ENCODE assay signal across 7 mouse cellular contexts in the genomic region with DNA sequence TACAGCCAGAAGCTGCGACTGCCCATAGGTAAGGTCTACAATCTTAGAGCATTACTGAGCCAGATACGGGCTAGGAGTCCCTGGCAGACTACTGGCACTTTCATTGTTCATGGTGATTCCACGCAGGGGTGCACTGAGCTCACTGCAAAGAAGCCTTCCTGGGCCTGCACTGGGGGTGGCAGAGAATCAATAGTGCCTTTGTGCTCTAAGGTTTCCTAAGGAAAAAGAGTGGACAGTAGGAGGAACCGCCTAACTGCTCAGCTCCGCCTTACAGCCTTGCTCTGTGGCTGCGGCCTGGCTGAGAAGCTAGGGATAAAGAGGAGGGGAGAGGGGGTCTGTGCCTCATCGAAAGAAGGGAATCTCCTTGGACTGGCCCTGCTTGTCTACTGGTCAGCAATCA. TPM values are rescaled to one million over a fixed set of nuclear protein-coding genes. Genes with fewer than 3 reads are reported as not detected.
DNase-seq lines count a peak whose midpoint lies in the region; ATAC-seq and TF ChIP-seq lines count a peak whose summit lies in the region.

A gene (plus strand): TSS at position 301 of the 400 bp plus-strand sequence.

- H3K4me2 ChIP-seq in lung, embryonic 14.5 days: peak within 1 kb of the TSS; percentile 92
- H3K4me2 ChIP-seq in forebrain, embryonic 16.5 days (ENCODE audit: low read length): peak within 1 kb of the TSS; percentile 83
- peak within 1 kb of the TSS; percentile 92 for H3K4me2 ChIP-seq in limb, embryonic 15.5 days
- H3K4me2 ChIP-seq in stomach, embryonic 15.5 days: peak within 1 kb of the TSS; percentile 88

- peak within 1 kb of the TSS; percentile 65 for H3K9ac ChIP-seq in lung, embryonic 14.5 days
- peak within 1 kb of the TSS; percentile 87 for H3K9ac ChIP-seq in forebrain, embryonic 16.5 days (replicated peaks; ENCODE audit: low read depth, low read length)
- peak within 1 kb of the TSS; percentile 79 for H3K9ac ChIP-seq in limb, embryonic 15.5 days
- H3K9ac ChIP-seq in stomach, embryonic 15.5 days: peak within 1 kb of the TSS; percentile 42; the same call in 1 of the 2 replicates

- H3K4me3 ChIP-seq in lung, embryonic 14.5 days (ENCODE audit: low read depth, low read length): peak within 1 kb of the TSS; percentile 55
- H3K4me3 ChIP-seq in forebrain, embryonic 16.5 days (replicated peaks; ENCODE audit: low read length): peak within 1 kb of the TSS; percentile 60
- H3K4me3 ChIP-seq in limb, embryonic 15.5 days: peak within 1 kb of the TSS; percentile 60
- H3K4me3 ChIP-seq in stomach, embryonic 15.5 days (replicated peaks): peak within 1 kb of the TSS; percentile 51

- TF ChIP-seq CTCF in lung, embryonic 14.5 days (IDR thresholded peaks at IDR 0.05; ENCODE audit: low read depth): no peak

- DNase-seq in lung, embryonic 14.5 days: no peak
- DNase-seq in lung, postnatal 25 days (ENCODE audit: low spot score): no peak
- no peak for DNase-seq in adrenal gland, postnatal 14 days
- DNase-seq in frontal cortex, postnatal 36 days (ENCODE audit: low spot score in 2 of 2): no peak

- 48% methylated on average over 7 of the region's 7 CpGs for WGBS in lung, embryonic 14.5 days
- WGBS in forebrain, embryonic 16.5 days: 32% methylated on average over 7 of the region's 7 CpGs
- WGBS in limb, embryonic 15.5 days: 63% methylated on average over 7 of the region's 7 CpGs
- 52% methylated on average over 7 of the region's 7 CpGs for WGBS in stomach, embryonic 15.5 days

- peaks cover 31% of the 10 kb centered on the region for H3K27me3 ChIP-seq in lung, embryonic 14.5 days (ENCODE audit: insufficient read depth, low read length)
- H3K27me3 ChIP-seq in forebrain, embryonic 16.5 days (replicated peaks; ENCODE audit: control insufficient read depth, insufficient read depth, low read length): 0 out of 2 replicates have a peak, but pooled peaks cover 3% of the 10 kb centered on the region
- peaks cover 18% of the 10 kb centered on the region for H3K27me3 ChIP-seq in limb, embryonic 15.5 days
- no peaks in the 10 kb centered on the region for H3K27me3 ChIP-seq in stomach, embryonic 15.5 days (replicated peaks)

- peaks cover 7% of the 10 kb centered on the region; the same call in 1 of the 2 replicates for H3K4me1 ChIP-seq in lung, embryonic 14.5 days (ENCODE audit: insufficient read depth)
- H3K4me1 ChIP-seq in forebrain, embryonic 16.5 days (replicated peaks; ENCODE audit: control insufficient read depth, insufficient read depth, low read length): peaks cover 5% of the 10 kb centered on the region; the same call in 1 of the 2 replicates
- peaks cover 21% of the 10 kb centered on the region for H3K4me1 ChIP-seq in limb, embryonic 15.5 days
- 0 out of 2 replicates have a peak, but pooled peaks cover 6% of the 10 kb centered on the region for H3K4me1 ChIP-seq in stomach, embryonic 15.5 days

- no peaks in the 10 kb centered on the region for H3K36me3 ChIP-seq in lung, embryonic 14.5 days (ENCODE audit: insufficient read depth)
- H3K36me3 ChIP-seq in forebrain, embryonic 16.5 days (ENCODE audit: control insufficient read depth, insufficient read depth): no peaks in the 10 kb centered on the region
- H3K36me3 ChIP-seq in limb, embryonic 15.5 days: no peaks in the 10 kb centered on the region
- no peaks in the 10 kb centered on the region for H3K36me3 ChIP-seq in stomach, embryonic 15.5 days

- no peak within 1 kb of the TSS for H3K27ac ChIP-seq in lung, embryonic 14.5 days (ENCODE audit: low read depth)
- H3K27ac ChIP-seq in forebrain, embryonic 16.5 days (ENCODE audit: low read length): no peak within 1 kb of the TSS
- H3K27ac ChIP-seq in limb, embryonic 15.5 days: no peak within 1 kb of the TSS
- no peak within 1 kb of the TSS for H3K27ac ChIP-seq in stomach, embryonic 15.5 days

- no peak for ATAC-seq in lung, embryonic 14.5 days (ENCODE audit: insufficient read depth)
- no peak for ATAC-seq in forebrain, embryonic 16.5 days
- ATAC-seq in limb, embryonic 15.5 days (ENCODE audit: insufficient number of reproducible peaks, low FRiP score, low TSS enrichment, low read depth): no peak
- no peak; the same call in 1 of the 2 replicates for ATAC-seq in stomach, embryonic 15.5 days (ENCODE audit: insufficient read depth, low FRiP score, low read depth)

- no peaks in the 10 kb centered on the region for H3K9me3 ChIP-seq in lung, embryonic 14.5 days (ENCODE audit: low read depth, low read length)
- H3K9me3 ChIP-seq in forebrain, embryonic 16.5 days (ENCODE audit: control insufficient read depth, low read length): 0 out of 2 replicates have a peak, but pooled peaks cover 3% of the 10 kb centered on the region
- no peaks in the 10 kb centered on the region for H3K9me3 ChIP-seq in limb, embryonic 15.5 days
- no peaks in the 10 kb centered on the region for H3K9me3 ChIP-seq in stomach, embryonic 15.5 days

RNA-seq across cellular contexts. Expression of the gene that starts here (rescaled TPM):
- polyA plus RNA-seq in lung, embryonic 14.5 days (2014; fragmentation: Nextera tagmentation; extraction: Ambion mirVana): 0.74 and 1.2 TPM in 2 replicates
- 1.1 and 1.3 TPM in 2 replicates for polyA plus RNA-seq in forebrain, embryonic 16.5 days (2015; fragmentation: Nextera tagmentation; extraction: Ambion mirVana)
- 1.8 and 2.4 TPM in 2 replicates for polyA plus RNA-seq in limb, embryonic 15.5 days (2015; fragmentation: Nextera tagmentation; extraction: Ambion mirVana)
- 1.4 and 2.0 TPM in 2 replicates for polyA plus RNA-seq in stomach, embryonic 15.5 days (2015; fragmentation: Nextera tagmentation; extraction: Ambion mirVana)
- total RNA-seq in adrenal gland, postnatal 14 days (2021): 0.41 and 0.56 TPM in 2 replicates
